Mouse (Mus musculus) bone marrow, adult 2 months (tissue): ENCODE data around the gene Rps15. TPM values are rescaled to one million over a fixed set of nuclear protein-coding genes. Genes with fewer than 3 reads are reported as not detected.

Experiments used
- H3K27ac ChIP-seq: fragments of 200-500 bp; 2 replicates; pipeline ENCODE4 v1.5.1; 2012; ENCODE audit warnings: low read depth, mild to moderate bottlenecking, control low read depth, inconsistent platforms, low read length; ENCODE audit not compliant: control insufficient read depth, poor library complexity, insufficient read depth
- H3K4me1 ChIP-seq: fragments of 200-500 bp; 2 replicates; pipeline ENCODE4 v1.6.1; 2011; ENCODE audit warnings: low read length; ENCODE audit not compliant: control insufficient read depth, insufficient read depth
- H3K4me3 ChIP-seq: fragments of 200-500 bp; replicated peaks from 2 replicates; pipeline ENCODE3; 2011; ENCODE audit warnings: mild to moderate bottlenecking, low read depth, low read length, control low read depth; ENCODE audit not compliant: control insufficient read depth
- CTCF ChIP-seq: fragments of 200-500 bp; IDR thresholded peaks from 2 replicates; pipeline ENCODE4 v1.5.1; 2011; ENCODE audit warnings: low read length, control low read depth; ENCODE audit not compliant: control insufficient read depth, insufficient read depth
- POLR2A ChIP-seq: fragments of 200-500 bp; IDR thresholded peaks from 2 replicates; pipeline ENCODE4 v1.6.1; 2011; ENCODE audit warnings: low read depth, mild to moderate bottlenecking, control low read depth, low read length, borderline replicate concordance; ENCODE audit not compliant: control insufficient read depth
- WGBS: fragments of 180-500 bp; shearing (Covaris S2); methylation state at CpG from one replicate; pipeline ENCODE4 v1.1.7; 2018; 5-methylcytosine and 5-hydroxymethylcytosine counted together
- polyA plus RNA-seq: library from polyadenylated mRNA; stranded (reverse); fragments of >200 nt; gene quantifications from 2 replicates; pipeline ENCODE4 v1.2.4, GENCODE M21; 2011; ENCODE audit warnings: low replicate concordance; ENCODE audit not compliant: missing spikeins, insufficient read depth, insufficient read length

Rps15 gene
- polyA plus RNA-seq, 1 experiment = 2,445 TPM

- TF ChIP-seq CTCF (no peak), POLR2A (no peak; the same call in 1 of the 2 replicates)
- Histone ChIP-seq H3K27ac (no peak overlapping the region), H3K4me3 (no peak overlapping the region), H3K4me1 (peaks cover 2% of the 10 kb centered on the region; the same call in 1 of the 2 replicates)
- WGBS = 10% methylated on average over 26 of the region's 26 CpGs
These were observed 6.5 kb downstream of the Rps15 start for GRCm38 (mm10) chr10:80298571-80299281.

- Histone ChIP-seq H3K4me1 (peaks cover 2% of the 10 kb centered on the region; the same call in 1 of the 2 replicates), H3K27ac (no peak overlapping the region), H3K4me3 (no peak overlapping the region)
- WGBS = 17% methylated on average over 15 of the region's 15 CpGs
- no peak for TF ChIP-seq CTCF
- no peak for TF ChIP-seq POLR2A
These were observed 7.0 kb downstream of the Rps15 start for GRCm38 (mm10) chr10:80299301-80299700.

- peaks cover 2% of the 10 kb centered on the region; the same call in 1 of the 2 replicates for H3K4me1 ChIP-seq
- WGBS = 49% methylated on average over 10 of the region's 10 CpGs
These were observed 7.6 kb downstream of the Rps15 start for GRCm38 (mm10) chr10:80299824-80300223.

GRCm38 (mm10) chr10:80300672-80301181 lies 8.5 kb downstream of the Rps15 start:
- H3K27ac ChIP-seq = no peak overlapping the region
- H3K4me1 ChIP-seq = peaks cover 2% of the 10 kb centered on the region; the same call in 1 of the 2 replicates
- H3K4me3 ChIP-seq = no peak overlapping the region
- TF ChIP-seq CTCF = no peak
- no peak for TF ChIP-seq POLR2A
- 49% methylated on average over 11 of the region's 11 CpGs for WGBS

More at GRCm38 (mm10) chr10:80299824-80300223, 7.6 kb downstream of the Rps15 start:
- Histone ChIP-seq H3K27ac (no peak overlapping the region), H3K4me3 (no peak overlapping the region)
- TF ChIP-seq CTCF = no peak
- TF ChIP-seq POLR2A = no peak

- Histone ChIP-seq H3K27ac (no peak overlapping the region), H3K4me1 (no peaks in the 10 kb centered on the region), H3K4me3 (no peak overlapping the region)
- TF ChIP-seq CTCF (no peak), POLR2A (no peak)
- 79% methylated on average over 10 of the region's 10 CpGs for WGBS
These were observed 9.2 kb downstream of the Rps15 start for GRCm38 (mm10) chr10:80301256-80302081.

GRCm38 (mm10) chr10:80302082-80302355 lies 9.8 kb downstream of the Rps15 start:
- H3K27ac ChIP-seq = no peak overlapping the region
- H3K4me3 ChIP-seq = no peak overlapping the region
- no peaks in the 10 kb centered on the region for H3K4me1 ChIP-seq
- WGBS = 79% methylated on average over 5 of the region's 5 CpGs
- TF ChIP-seq POLR2A (no peak), CTCF (no peak)

GRCm38 (mm10) chr10:80302471-80302881 lies 10.2 kb downstream of the Rps15 start:
- Histone ChIP-seq H3K27ac (no peak overlapping the region), H3K4me1 (no peaks in the 10 kb centered on the region), H3K4me3 (no peak overlapping the region)
- TF ChIP-seq POLR2A = no peak
- no peak for TF ChIP-seq CTCF
- 62% methylated on average over 9 of the region's 9 CpGs for WGBS

- no peak overlapping the region for H3K27ac ChIP-seq
- H3K4me1 ChIP-seq = no peaks in the 10 kb centered on the region
- WGBS = under 1% methylated on average over 12 of the region's 12 CpGs
- no peak overlapping the region for H3K4me3 ChIP-seq
- TF ChIP-seq POLR2A (no peak), CTCF (no peak)
These were observed 12.2 kb downstream of the Rps15 start for GRCm38 (mm10) chr10:80304458-80304857.
